Mouse (Mus musculus): Measurements from ENCODE around the gene Cyb5rl. TPM values are rescaled to one million over a fixed set of nuclear protein-coding genes. Genes with fewer than 3 reads are reported as not detected.

Cyb5rl gene
- total RNA-seq, 2 experiments from 2014 or later, result 6.6 to 8.1 TPM

GRCm38 (mm10) chr4:107098791-107099525, 32.2 kb downstream of the Cyb5rl start:
- ATAC-seq (replicated peaks; ENCODE audit: low FRiP score, low TSS enrichment, poor library complexity, severe bottlenecking), result no peak

DNA sequence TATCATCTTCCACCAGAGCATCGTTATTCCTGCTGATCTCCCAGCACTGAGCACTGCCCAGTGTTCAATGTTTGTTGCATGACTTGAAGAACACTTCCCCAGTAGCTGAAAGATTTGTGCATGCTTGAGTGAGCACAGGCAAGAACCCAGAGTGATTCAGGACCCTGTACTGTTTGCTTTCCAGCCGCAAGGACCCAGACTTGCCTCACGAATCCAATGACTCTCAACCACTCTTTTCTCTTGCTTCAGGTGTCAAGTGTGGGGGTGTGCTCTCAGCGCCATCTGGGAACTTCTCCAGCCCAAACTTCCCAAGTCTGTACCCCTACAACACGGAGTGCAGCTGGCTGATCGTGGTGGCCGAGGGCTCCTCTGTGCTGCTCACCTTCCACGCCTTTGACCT, 35.4 kb downstream of the Cyb5rl start:
- no peak for ATAC-seq (replicated peaks; ENCODE audit: low FRiP score, low TSS enrichment, poor library complexity, severe bottlenecking)

- no peak for ATAC-seq (replicated peaks; ENCODE audit: low FRiP score, low TSS enrichment, poor library complexity, severe bottlenecking)
Observed at GRCm38 (mm10) chr4:107106777-107107176, 40.0 kb downstream of the Cyb5rl start.

GRCm38 (mm10) chr4:107108291-107108731, 41.5 kb downstream of the Cyb5rl start:
- ATAC-seq (replicated peaks; ENCODE audit: low FRiP score, low TSS enrichment, poor library complexity, severe bottlenecking), result no peak

DNA sequence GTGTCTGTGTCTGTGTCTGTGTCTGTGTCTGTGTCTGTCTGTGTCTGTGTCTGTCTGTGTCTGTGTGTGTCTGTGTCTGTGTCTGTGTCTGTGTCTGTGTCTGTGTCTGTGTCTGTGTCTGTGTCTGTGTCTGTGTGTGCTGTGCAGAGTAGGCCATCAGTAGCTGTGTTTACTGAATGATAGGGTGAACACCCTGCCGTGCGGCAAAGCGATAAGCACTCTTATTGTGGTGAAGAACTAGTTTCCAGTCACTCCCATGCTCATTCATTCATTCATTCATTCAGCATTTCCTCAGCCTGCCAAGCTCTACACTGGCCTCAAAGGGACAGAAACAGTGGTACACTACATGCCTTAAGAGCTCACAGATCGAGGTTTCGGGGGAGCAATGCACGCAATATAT, 42.4 kb downstream of the Cyb5rl start:
- ATAC-seq (replicated peaks; ENCODE audit: low FRiP score, low TSS enrichment, poor library complexity, severe bottlenecking), result peak; percentile 58; the same call in 1 of the 2 replicates

DNA sequence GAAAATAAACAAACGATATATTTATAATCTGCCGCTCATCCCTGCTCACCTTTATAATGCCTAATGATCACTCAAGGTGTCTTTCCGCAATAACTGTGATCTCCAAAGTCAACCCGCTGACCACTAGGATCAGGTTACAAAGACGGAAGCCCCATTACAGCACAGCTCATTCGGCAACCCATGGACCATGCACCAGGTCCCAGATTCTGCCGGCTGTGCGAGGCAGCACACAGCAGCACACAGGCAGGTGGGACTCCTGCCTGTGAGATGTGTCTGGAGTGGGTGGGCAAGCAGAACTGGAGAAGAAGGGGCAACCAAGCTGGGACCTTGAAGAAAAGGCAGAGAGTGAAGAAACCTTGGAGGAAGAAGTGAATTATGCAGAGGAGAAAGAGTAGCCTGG, 47.5 kb downstream of the Cyb5rl start:
- no peak for ATAC-seq (replicated peaks; ENCODE audit: low FRiP score, low TSS enrichment, poor library complexity, severe bottlenecking)

GRCm38 (mm10) chr4:107117741-107118385, 51.1 kb downstream of the Cyb5rl start:
- no peak for ATAC-seq (replicated peaks; ENCODE audit: low FRiP score, low TSS enrichment, poor library complexity, severe bottlenecking)

DNA sequence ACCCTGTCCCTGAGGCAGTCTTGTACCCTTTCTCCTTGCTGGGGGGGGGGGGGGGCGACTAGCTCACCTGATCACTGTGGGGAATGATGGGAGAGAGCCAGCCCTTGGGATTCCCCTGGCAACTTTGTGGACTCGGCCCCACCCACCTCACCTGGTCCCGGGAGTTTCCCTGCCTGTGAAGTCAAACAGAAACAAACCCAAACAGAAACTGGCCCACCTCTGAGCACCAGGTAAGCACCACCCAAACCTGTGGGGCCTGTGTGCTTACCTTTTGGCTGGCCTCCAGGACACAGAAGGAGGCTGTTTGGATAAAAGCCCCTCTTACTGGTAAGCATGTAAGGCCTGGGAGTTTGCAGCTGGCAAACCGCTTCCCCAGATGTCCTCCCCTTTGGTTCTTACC, 52.3 kb downstream of the Cyb5rl start:
- ATAC-seq (replicated peaks; ENCODE audit: low FRiP score, low TSS enrichment, poor library complexity, severe bottlenecking), result no peak

GRCm38 (mm10) chr4:107120676-107121075, 53.9 kb downstream of the Cyb5rl start:
- ATAC-seq (replicated peaks; ENCODE audit: low FRiP score, low TSS enrichment, poor library complexity, severe bottlenecking), result no peak

GRCm38 (mm10) chr4:107121165-107121943, 54.6 kb downstream of the Cyb5rl start:
- no peak for ATAC-seq (replicated peaks; ENCODE audit: low FRiP score, low TSS enrichment, poor library complexity, severe bottlenecking)

GRCm38 (mm10) chr4:107124376-107124775, 57.6 kb downstream of the Cyb5rl start:
- ATAC-seq (replicated peaks; ENCODE audit: low FRiP score, low TSS enrichment, poor library complexity, severe bottlenecking), result no peak

GRCm38 (mm10) chr4:107125101-107125500, 58.3 kb downstream of the Cyb5rl start:
- no peak for ATAC-seq (replicated peaks; ENCODE audit: low FRiP score, low TSS enrichment, poor library complexity, severe bottlenecking)

DNA sequence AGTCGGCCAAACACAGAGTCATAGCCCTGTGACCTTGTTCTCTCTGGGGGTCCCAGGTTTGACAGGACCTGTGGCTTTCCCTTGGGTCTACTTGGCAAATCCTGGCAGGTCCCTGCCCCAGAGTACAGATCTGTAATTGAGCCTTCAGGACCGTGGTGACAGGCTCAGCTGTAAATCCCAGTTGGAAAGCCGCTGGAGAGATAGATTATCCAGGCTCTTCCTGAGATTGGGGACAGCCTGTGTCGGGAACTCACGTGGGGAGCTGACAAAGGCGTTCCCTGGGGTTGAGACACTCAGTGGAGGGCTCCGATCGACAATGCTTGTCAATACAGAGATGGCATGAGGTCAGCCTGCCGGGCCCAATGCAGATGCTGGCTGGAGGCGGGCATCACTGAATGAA, 59.6 kb downstream of the Cyb5rl start:
- ATAC-seq (replicated peaks; ENCODE audit: low FRiP score, low TSS enrichment, poor library complexity, severe bottlenecking), result no peak

DNA sequence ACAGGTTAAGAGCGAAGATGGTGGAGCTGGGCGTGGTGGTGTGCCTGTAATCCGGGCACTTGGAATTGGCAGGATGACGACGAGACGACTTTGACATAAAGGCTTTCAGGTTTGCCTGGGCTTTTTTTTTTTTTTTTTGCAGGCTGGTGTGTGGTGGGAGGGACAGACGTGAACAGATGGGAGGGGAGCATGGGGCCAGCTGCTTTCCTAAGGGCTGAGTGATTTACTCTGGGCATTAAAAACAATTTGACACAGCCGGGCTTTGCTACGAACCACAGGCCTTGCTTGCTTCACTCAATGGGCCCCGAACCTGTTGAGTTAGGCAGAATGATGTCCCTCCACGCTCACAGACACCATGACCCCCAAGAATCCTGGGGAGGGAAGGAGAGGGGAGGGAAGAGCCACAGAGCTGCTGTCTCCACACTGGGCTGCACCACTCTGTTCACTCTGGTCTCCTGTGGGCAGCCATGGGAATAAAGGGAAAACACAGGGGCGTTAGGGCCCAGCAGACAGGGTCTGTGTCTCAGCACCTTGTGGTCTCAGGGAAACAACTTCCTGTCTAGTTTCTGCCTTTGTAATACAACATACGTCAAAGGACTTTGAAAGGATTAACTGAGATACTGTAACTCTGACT, 60.2 kb downstream of the Cyb5rl start:
- ATAC-seq (replicated peaks; ENCODE audit: low FRiP score, low TSS enrichment, poor library complexity, severe bottlenecking), result no peak

GRCm38 (mm10) chr4:107127901-107128669, 61.3 kb downstream of the Cyb5rl start:
- no peak for ATAC-seq (replicated peaks; ENCODE audit: low FRiP score, low TSS enrichment, poor library complexity, severe bottlenecking)

DNA sequence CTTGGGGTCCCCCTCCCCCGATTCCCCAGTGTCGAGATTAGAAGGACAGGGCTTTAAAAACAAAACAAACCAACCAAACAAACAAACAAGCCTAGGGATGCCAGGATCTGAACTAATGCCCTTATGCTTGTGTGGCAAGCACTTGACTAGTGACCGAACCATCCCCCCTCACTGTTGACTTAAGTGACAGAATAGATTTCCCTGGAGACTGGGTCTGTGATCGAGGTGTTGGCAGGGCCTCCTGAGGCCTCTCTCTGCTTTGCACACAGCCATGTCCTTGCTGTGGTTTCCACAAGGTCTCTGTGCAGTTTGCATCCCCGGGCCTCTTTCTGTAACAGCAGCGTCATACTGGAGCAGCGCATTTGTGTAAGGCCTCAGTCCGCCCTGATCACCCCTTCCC, 62.6 kb downstream of the Cyb5rl start:
- no peak for ATAC-seq (replicated peaks; ENCODE audit: low FRiP score, low TSS enrichment, poor library complexity, severe bottlenecking)

DNA sequence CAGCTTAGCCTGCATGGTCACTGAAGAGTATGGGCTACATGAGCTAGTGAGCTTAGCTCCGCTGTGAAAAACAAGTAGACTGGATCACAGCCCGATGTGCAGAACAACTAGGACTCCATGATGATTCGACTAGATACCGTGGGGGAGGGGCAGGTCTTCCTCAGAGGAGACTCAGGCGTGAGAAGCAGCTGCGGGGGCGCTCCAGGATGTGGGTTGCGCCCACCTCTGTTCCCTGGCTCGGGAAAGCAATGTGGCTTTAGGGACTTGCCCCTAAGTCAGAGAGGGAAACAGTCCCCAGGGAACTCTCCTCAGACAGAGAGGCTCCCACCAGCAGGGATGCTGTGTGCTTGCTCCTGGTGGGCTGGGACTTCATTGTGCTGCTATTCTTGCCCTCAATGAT, 63.7 kb downstream of the Cyb5rl start:
- no peak for ATAC-seq (replicated peaks; ENCODE audit: low FRiP score, low TSS enrichment, poor library complexity, severe bottlenecking)

GRCm38 (mm10) chr4:107134891-107135290, 68.1 kb downstream of the Cyb5rl start:
- no peak for ATAC-seq (replicated peaks; ENCODE audit: low FRiP score, low TSS enrichment, poor library complexity, severe bottlenecking)

GRCm38 (mm10) chr4:107135663-107136062, 68.9 kb downstream of the Cyb5rl start:
- no peak for ATAC-seq (replicated peaks; ENCODE audit: low FRiP score, low TSS enrichment, poor library complexity, severe bottlenecking)
